Mouse (Mus musculus) spleen, adult 18-20 months (tissue): Measurements from ENCODE around the gene Rcan2.

Experiments
- DNase-seq, 2 experiments: peaks; one replicate each; pipeline ENCODE4 v3.0.0; 2022; ENCODE audit warnings: mixed read lengths in 2 of 2

Gene Rcan2

GRCm38 (mm10) chr17:44025935-44026334 lies 224.8 kb downstream of the Rcan2 start:
- DNase-seq, result no peak

- no peak for DNase-seq
Measured at GRCm38 (mm10) chr17:44026378-44026777, 225.2 kb downstream of the Rcan2 start.

- no peak for DNase-seq
Measured at GRCm38 (mm10) chr17:44026786-44027185, 225.6 kb downstream of the Rcan2 start.

- no peak for DNase-seq
Measured at GRCm38 (mm10) chr17:44027311-44027710, 226.2 kb downstream of the Rcan2 start.

GRCm38 (mm10) chr17:44029616-44030015 lies 228.5 kb downstream of the Rcan2 start:
- no peak for DNase-seq

GRCm38 (mm10) chr17:44030776-44031587 lies 229.8 kb downstream of the Rcan2 start:
- no peak for DNase-seq

- no peak for DNase-seq
Measured at GRCm38 (mm10) chr17:44035005-44035404, 233.9 kb downstream of the Rcan2 start.

- DNase-seq, result peak in 1 of 2 experiments; percentile 9
Measured at GRCm38 (mm10) chr17:44038656-44039055, 237.5 kb downstream of the Rcan2 start.

GRCm38 (mm10) chr17:44040449-44040848 lies 239.3 kb downstream of the Rcan2 start:
- no peak for DNase-seq

- DNase-seq, result no peak
Measured at GRCm38 (mm10) chr17:44042301-44042700, 241.2 kb downstream of the Rcan2 start.

- DNase-seq, result no peak
Measured at GRCm38 (mm10) chr17:44042861-44043260, 241.7 kb downstream of the Rcan2 start.

- peak; percentile 18 to 24 for DNase-seq
Measured at GRCm38 (mm10) chr17:44053427-44053826, 252.3 kb downstream of the Rcan2 start.

- no peak for DNase-seq
Measured at GRCm38 (mm10) chr17:44057123-44057522, 256.0 kb downstream of the Rcan2 start.

GRCm38 (mm10) chr17:44058145-44058544 lies 257.0 kb downstream of the Rcan2 start:
- DNase-seq, result no peak

- no peak for DNase-seq
Measured at GRCm38 (mm10) chr17:44060781-44061180, 259.6 kb downstream of the Rcan2 start.

- no peak for DNase-seq
Measured at GRCm38 (mm10) chr17:44061289-44061890, 260.2 kb downstream of the Rcan2 start.

- DNase-seq, result no peak
Measured at GRCm38 (mm10) chr17:44068876-44069275, 267.7 kb downstream of the Rcan2 start.

GRCm38 (mm10) chr17:44071680-44072079 lies 270.5 kb downstream of the Rcan2 start:
- DNase-seq, result no peak

- DNase-seq, result no peak
Measured at GRCm38 (mm10) chr17:44075601-44076000, 274.4 kb downstream of the Rcan2 start.

GRCm38 (mm10) chr17:44076051-44076680 lies 275.0 kb downstream of the Rcan2 start:
- no peak for DNase-seq

- no peak for DNase-seq
Measured at GRCm38 (mm10) chr17:44077146-44077842, 276.1 kb downstream of the Rcan2 start.

- DNase-seq, result no peak
Measured at GRCm38 (mm10) chr17:44077843-44078160, 276.7 kb downstream of the Rcan2 start.

- peak; percentile 49 to 64 for DNase-seq
Measured at GRCm38 (mm10) chr17:44078631-44079350, 277.6 kb downstream of the Rcan2 start, which contains the start of gene Enpp5. Enpp5 (plus strand) TSS chr17:44078813.
